Mouse (Mus musculus) G1E (cell line): ENCODE data around the gene Rmnd5a.

ENCODE experiments used
- CTCF ChIP-seq: IDR thresholded peaks from 2 replicates; pipeline ENCODE4 v1.5.1; 2012; ENCODE audit warnings: low read depth, low read length, inconsistent platforms, mixed read lengths
- GATA1 ChIP-seq: IDR thresholded peaks from 2 replicates; pipeline ENCODE4 v1.6.1; 2012; ENCODE audit warnings: borderline replicate concordance, low read length, inconsistent platforms, mixed read lengths
- GATA2 ChIP-seq: IDR thresholded peaks from 2 replicates; pipeline ENCODE4 v1.6.1; 2012; ENCODE audit warnings: low read depth, low read length, inconsistent platforms, borderline replicate concordance
- TAL1 ChIP-seq: conservative IDR thresholded peaks from 2 replicates; pipeline ENCODE4 v1.6.1; 2012; ENCODE audit warnings: low read depth, low read length, inconsistent platforms, mixed read lengths

DNA sequence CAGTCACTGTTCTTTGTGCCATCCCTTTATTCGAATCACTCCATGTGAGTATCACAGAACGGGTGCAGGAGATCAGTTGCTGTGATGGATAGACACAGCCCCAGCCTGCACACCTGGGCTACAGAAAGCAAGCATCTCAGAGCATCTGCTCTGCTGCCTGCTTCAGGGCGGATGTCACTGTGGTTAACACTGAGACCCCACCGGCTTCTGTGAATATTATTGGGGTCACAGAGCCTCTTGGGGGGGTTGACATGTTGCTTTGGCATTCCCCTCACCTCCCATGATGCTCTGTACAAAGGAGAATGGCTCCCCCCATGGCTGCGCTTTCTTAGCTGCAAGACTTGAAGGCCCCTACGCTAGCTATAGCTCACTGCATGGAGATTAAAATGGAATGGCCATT is 71.0 kb downstream of the Rmnd5a start:
- no peak for TF ChIP-seq CTCF
- TF ChIP-seq GATA2 = no peak
- no peak for TF ChIP-seq TAL1
- TF ChIP-seq GATA1 = no peak
